Mouse (Mus musculus) midbrain, postnatal 0 days (tissue): Measurements from ENCODE around the gene 6430571L13Rik. TPM values are rescaled to one million over a fixed set of nuclear protein-coding genes. Genes with fewer than 3 reads are reported as not detected.

ENCODE experiments used
- ATAC-seq: fragments of 200-750 bp; cut with Nextera tagmentation; 2 replicates; pipeline ENCODE4 v1.8.0; 2017; ENCODE audit warnings: moderate number of reproducible peaks, mild to moderate bottlenecking, moderate TSS enrichment, moderate library complexity; ENCODE audit not compliant: low FRiP score
- DNase-seq: peaks from one replicate; pipeline ENCODE4 v3.0.0-alpha.2; 2015; ENCODE audit warnings: low spot score
- H3K27ac ChIP-seq: fragments of 300-500 bp; sonication (generic); 2 replicates; pipeline ENCODE4 v1.5.1; 2014; ENCODE audit warnings: low read depth, mild to moderate bottlenecking, low read length, mixed read lengths
- H3K27me3 ChIP-seq: fragments of 300-500 bp; sonication (generic); 2 replicates; pipeline ENCODE4 v1.6.1; 2014; ENCODE audit warnings: low read length, control low read depth, mixed read lengths; ENCODE audit not compliant: insufficient read depth
- H3K36me3 ChIP-seq: fragments of 300-500 bp; sonication (generic); 2 replicates; pipeline ENCODE4 v1.6.1; 2014; ENCODE audit warnings: low read length, control low read depth, mixed read lengths; ENCODE audit not compliant: insufficient read depth
- H3K4me1 ChIP-seq: fragments of 300-500 bp; sonication (generic); 2 replicates; pipeline ENCODE4 v1.6.1; 2014; ENCODE audit warnings: mild to moderate bottlenecking, control low read depth, antibody characterized with exemption, low read length, mixed read lengths; ENCODE audit not compliant: insufficient read depth
- H3K4me2 ChIP-seq: fragments of 300-500 bp; sonication (generic); 2 replicates; pipeline ENCODE4 v1.6.1; 2014; ENCODE audit warnings: low read depth, mild to moderate bottlenecking, low read length, mixed read lengths; ENCODE audit not compliant: poor library complexity, severe bottlenecking
- H3K4me3 ChIP-seq: fragments of 300-500 bp; sonication (generic); 2 replicates; pipeline ENCODE4 v1.5.1; 2014; ENCODE audit warnings: low read depth, mild to moderate bottlenecking, low read length, moderate library complexity
- H3K9ac ChIP-seq: fragments of 300-500 bp; sonication (generic); replicated peaks from 2 replicates; pipeline ENCODE4 v1.6.1; 2014; ENCODE audit warnings: mild to moderate bottlenecking, low read length, moderate library complexity, mixed read lengths; ENCODE audit not compliant: poor library complexity, severe bottlenecking
- H3K9me3 ChIP-seq: fragments of 300-500 bp; sonication (generic); 2 replicates; pipeline ENCODE4 v1.6.1; 2016; ENCODE audit warnings: low read length, control low read depth
- CTCF ChIP-seq: IDR thresholded peaks from 2 replicates; pipeline ENCODE4 v1.5.1; 2016; ENCODE audit warnings: antibody characterized with exemption, mild to moderate bottlenecking
- WGBS: fragments of 180-500 bp; shearing (Covaris S2); extraction: QIAGEN DNeasy Blood & Tissue Kit; methylation state at CpG from one replicate; pipeline ENCODE4 v1.1.7; 2014; 5-methylcytosine and 5-hydroxymethylcytosine counted together
- polyA plus RNA-seq: library from polyadenylated mRNA; unstranded; fragments of >200 nt; fragmentation: Nextera tagmentation; extraction: Ambion mirVana; gene quantifications from 2 replicates; pipeline ENCODE4 v1.2.1, GENCODE M21; 2015
- total RNA-seq: library from RNA; depleted of rRNA; stranded (reverse); fragments of >200 nt; gene quantifications from 2 replicates; pipeline ENCODE4 v1.2.3, GENCODE M21; 2014

Gene 6430571L13Rik
- total and polyA plus RNA-seq, 2 experiments from 2014 or later: 10.4 to 13.6 TPM

GRCm38 (mm10) chr9:107374623-107375022 is 34.2 kb downstream of the 6430571L13Rik start:
- ATAC-seq: no peak
- peak; percentile 54 for TF ChIP-seq CTCF
- Histone ChIP-seq H3K36me3 (no peaks in the 10 kb centered on the region), H3K9ac (no peak overlapping the region), H3K4me2 (no peak overlapping the region), H3K27ac (no peak overlapping the region), H3K4me1 (peaks cover 8% of the 10 kb centered on the region; the same call in 1 of the 2 replicates), H3K27me3 (0 out of 2 replicates have a peak, but pooled peaks cover 3% of the 10 kb centered on the region), H3K9me3 (no peaks in the 10 kb centered on the region), H3K4me3 (no peak overlapping the region)
- no peak for DNase-seq
- WGBS: 14% methylated on average over 8 of the region's 8 CpGs

GRCm38 (mm10) chr9:107375451-107375850 is 35.0 kb downstream of the 6430571L13Rik start:
- 20% methylated on average over 5 of the region's 5 CpGs for WGBS
- ATAC-seq: no peak
- Histone ChIP-seq H3K4me1 (peaks cover 8% of the 10 kb centered on the region; the same call in 1 of the 2 replicates), H3K27me3 (0 out of 2 replicates have a peak, but pooled peaks cover 3% of the 10 kb centered on the region), H3K27ac (no peak overlapping the region), H3K9me3 (no peaks in the 10 kb centered on the region), H3K36me3 (no peaks in the 10 kb centered on the region), H3K9ac (no peak overlapping the region), H3K4me2 (no peak overlapping the region), H3K4me3 (no peak overlapping the region)
- DNase-seq: no peak
- no peak for TF ChIP-seq CTCF

- peaks cover 12% of the 10 kb centered on the region for H3K4me1 ChIP-seq
- TF ChIP-seq CTCF: 0 out of 2 replicates have a peak, but pooled peaks have one; percentile 24
- no peaks in the 10 kb centered on the region for H3K36me3 ChIP-seq
- peak overlapping the region; percentile 57 for H3K4me2 ChIP-seq
- H3K9ac ChIP-seq: peak overlapping the region; percentile 50
- no peak for ATAC-seq
- peak overlapping the region; percentile 65; the same call in 1 of the 2 replicates for H3K27ac ChIP-seq
- H3K4me3 ChIP-seq: peak overlapping the region; percentile 30
- under 1% methylated on average over 35 of the region's 35 CpGs for WGBS
- H3K27me3 ChIP-seq: peaks cover 10% of the 10 kb centered on the region; the same call in 1 of the 2 replicates
- H3K9me3 ChIP-seq: no peaks in the 10 kb centered on the region
- peak; percentile 57 for DNase-seq
These were observed 37.6 kb downstream of the 6430571L13Rik start for GRCm38 (mm10) chr9:107377961-107378512.

GRCm38 (mm10) chr9:107381723-107382122 is 41.3 kb downstream of the 6430571L13Rik start:
- H3K9ac ChIP-seq: no peak overlapping the region
- peaks cover 12% of the 10 kb centered on the region for H3K4me1 ChIP-seq
- no peak overlapping the region for H3K4me3 ChIP-seq
- WGBS: 22% methylated on average over 8 of the region's 8 CpGs
- H3K4me2 ChIP-seq: no peak overlapping the region
- DNase-seq: no peak
- ATAC-seq: no peak
- H3K36me3 ChIP-seq: no peaks in the 10 kb centered on the region
- no peak overlapping the region for H3K27ac ChIP-seq
- TF ChIP-seq CTCF: no peak
- peaks cover 10% of the 10 kb centered on the region; the same call in 1 of the 2 replicates for H3K27me3 ChIP-seq
- H3K9me3 ChIP-seq: no peaks in the 10 kb centered on the region

- 27% methylated on average over 3 of the region's 3 CpGs for WGBS
- H3K27ac ChIP-seq: no peak overlapping the region
- H3K4me1 ChIP-seq: peaks cover 4% of the 10 kb centered on the region; the same call in 1 of the 2 replicates
- 0 out of 2 replicates have a peak, but pooled peaks have one; percentile 1 for TF ChIP-seq CTCF
- H3K27me3 ChIP-seq: peaks cover 7% of the 10 kb centered on the region; the same call in 1 of the 2 replicates
- no peak overlapping the region for H3K4me3 ChIP-seq
- ATAC-seq: no peak
- no peak overlapping the region for H3K4me2 ChIP-seq
- no peaks in the 10 kb centered on the region for H3K9me3 ChIP-seq
- H3K9ac ChIP-seq: no peak overlapping the region
- no peaks in the 10 kb centered on the region for H3K36me3 ChIP-seq
- DNase-seq: no peak
These were observed 44.0 kb downstream of the 6430571L13Rik start for GRCm38 (mm10) chr9:107384396-107384795.

- H3K27me3 ChIP-seq: peaks cover 7% of the 10 kb centered on the region; the same call in 1 of the 2 replicates
- no peaks in the 10 kb centered on the region for H3K9me3 ChIP-seq
- peak; percentile 60 for TF ChIP-seq CTCF
- H3K4me1 ChIP-seq: peaks cover 1% of the 10 kb centered on the region; the same call in 1 of the 2 replicates
- WGBS: 71% methylated on average over 3 of the region's 3 CpGs
- DNase-seq (no peak), ATAC-seq (no peak)
- no peak overlapping the region for H3K4me3 ChIP-seq
- H3K4me2 ChIP-seq: no peak overlapping the region
- no peak overlapping the region for H3K27ac ChIP-seq
- H3K9ac ChIP-seq: no peak overlapping the region
- H3K36me3 ChIP-seq: no peaks in the 10 kb centered on the region
These were observed 46.3 kb downstream of the 6430571L13Rik start for GRCm38 (mm10) chr9:107386722-107387121.
